Mouse (Mus musculus): ENCODE results near the gene Zgpat.

Zgpat gene

GRCm38 (mm10) chr2:181364860-181365596 lies at the start of gene Zgpat, which contains the start of gene Arfrp1:
Gene Zgpat (plus strand): TSS chr2:181364928.
Gene Arfrp1 (minus strand): TSS chr2:181365404.
- peak; percentile 92 to 96 for DNase-seq (ENCODE audit: inconsistent age in 2 of 2, low spot score in 1 of 2)

- DNase-seq (ENCODE audit: inconsistent age in 2 of 2, low spot score in 1 of 2) = peak; percentile 83 to 95
Observed at GRCm38 (mm10) chr2:181319248-181320102, 45.3 kb upstream of the Zgpat start, which contains the start of gene Rtel1. Gene Rtel1 (plus strand): TSS chr2:181319739.

- no peak for DNase-seq (ENCODE audit: inconsistent age in 2 of 2, low spot score in 1 of 2)
Observed at GRCm38 (mm10) chr2:181320103-181320499, 44.6 kb upstream of the Zgpat start.

GRCm38 (mm10) chr2:181322136-181322535 lies 42.6 kb upstream of the Zgpat start:
- no peak for DNase-seq (ENCODE audit: inconsistent age in 2 of 2, low spot score in 1 of 2)

- peak; percentile 46 to 84 for DNase-seq (ENCODE audit: inconsistent age in 2 of 2, low spot score in 1 of 2)
Observed at GRCm38 (mm10) chr2:181326098-181326497, 38.6 kb upstream of the Zgpat start.

- no peak for DNase-seq (ENCODE audit: inconsistent age in 2 of 2, low spot score in 1 of 2)
Observed at GRCm38 (mm10) chr2:181332542-181332941, 32.2 kb upstream of the Zgpat start.

- peak; percentile 55 to 89 for DNase-seq (ENCODE audit: inconsistent age in 2 of 2, low spot score in 1 of 2)
Observed at GRCm38 (mm10) chr2:181334023-181334422, 30.7 kb upstream of the Zgpat start.

- no peak for DNase-seq (ENCODE audit: inconsistent age in 2 of 2, low spot score in 1 of 2)
Observed at GRCm38 (mm10) chr2:181340426-181340825, 24.3 kb upstream of the Zgpat start.

GRCm38 (mm10) chr2:181342766-181343165 lies 22.0 kb upstream of the Zgpat start:
- DNase-seq (ENCODE audit: inconsistent age in 2 of 2, low spot score in 1 of 2) = no peak

- DNase-seq (ENCODE audit: inconsistent age in 2 of 2, low spot score in 1 of 2) = no peak
Observed at GRCm38 (mm10) chr2:181356780-181357179, 7.9 kb upstream of the Zgpat start.

GRCm38 (mm10) chr2:181363946-181364345 lies 782 bp upstream of the Zgpat start:
- DNase-seq (ENCODE audit: inconsistent age in 2 of 2, low spot score in 1 of 2) = no peak

GRCm38 (mm10) chr2:181364487-181364859 lies 255 bp upstream of the Zgpat start:
- no peak for DNase-seq (ENCODE audit: inconsistent age in 2 of 2, low spot score in 1 of 2)

- no peak for DNase-seq (ENCODE audit: inconsistent age in 2 of 2, low spot score in 1 of 2)
Observed at GRCm38 (mm10) chr2:181365655-181366075, 937 bp downstream of the Zgpat start.

GRCm38 (mm10) chr2:181370001-181370400 lies 5.3 kb downstream of the Zgpat start:
- no peak for DNase-seq (ENCODE audit: inconsistent age in 2 of 2, low spot score in 1 of 2)

GRCm38 (mm10) chr2:181375787-181376186 lies 11.1 kb downstream of the Zgpat start:
- peak in 1 of 2 experiments; percentile 63 for DNase-seq (ENCODE audit: inconsistent age in 2 of 2, low spot score in 1 of 2)

GRCm38 (mm10) chr2:181377230-181377629 lies 12.5 kb downstream of the Zgpat start:
- no peak for DNase-seq (ENCODE audit: inconsistent age in 2 of 2, low spot score in 1 of 2)

GRCm38 (mm10) chr2:181378701-181379100 lies 14.0 kb downstream of the Zgpat start:
- no peak for DNase-seq (ENCODE audit: inconsistent age in 2 of 2, low spot score in 1 of 2)

- DNase-seq (ENCODE audit: inconsistent age in 2 of 2, low spot score in 1 of 2) = no peak
Observed at GRCm38 (mm10) chr2:181379778-181380177, 15.1 kb downstream of the Zgpat start, which contains the start of gene Lime1. Gene Lime1 (plus strand): TSS chr2:181380078.

- DNase-seq (ENCODE audit: inconsistent age in 2 of 2, low spot score in 1 of 2) = no peak
Observed at GRCm38 (mm10) chr2:181380251-181380650, 15.5 kb downstream of the Zgpat start.

- DNase-seq (ENCODE audit: inconsistent age in 2 of 2, low spot score in 1 of 2) = no peak
Observed at GRCm38 (mm10) chr2:181381107-181381506, 16.4 kb downstream of the Zgpat start.

GRCm38 (mm10) chr2:181381631-181382306 lies 17.0 kb downstream of the Zgpat start:
- DNase-seq (ENCODE audit: inconsistent age in 2 of 2, low spot score in 1 of 2) = no peak

Data from adrenal gland, adult (tissue).